Mouse (Mus musculus) stomach, postnatal 0 days (tissue): Measurements from ENCODE around the gene Clic5.

Experiments
- CTCF ChIP-seq: IDR thresholded peaks from 2 replicates; pipeline ENCODE4 v1.5.1; 2016; ENCODE audit warnings: antibody characterized with exemption, low read depth, mild to moderate bottlenecking, moderate library complexity
- EP300 ChIP-seq: optimal IDR thresholded peaks from 2 replicates; pipeline ENCODE3; 2016; ENCODE audit warnings: antibody characterized with exemption

DNA sequence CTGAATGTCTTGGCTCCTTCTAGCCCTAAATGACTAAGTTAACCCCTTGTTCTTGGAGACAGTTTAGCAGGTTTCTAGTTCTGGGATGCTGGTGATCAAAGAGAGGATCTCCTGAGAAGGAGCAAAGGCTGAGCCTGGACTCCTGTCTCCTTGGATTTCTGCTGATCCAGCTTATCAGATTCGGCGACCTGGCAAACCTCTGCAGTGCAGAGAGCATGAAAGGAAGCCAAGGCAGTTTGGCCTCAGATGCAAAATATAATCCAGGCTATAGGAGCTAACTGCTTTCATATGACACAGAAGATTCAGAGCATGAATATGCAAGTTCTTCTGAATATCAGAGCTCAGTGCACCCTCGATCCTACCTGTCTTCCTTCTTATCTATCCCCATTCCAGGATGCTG is 83.0 kb downstream of the Clic5 start:
- TF ChIP-seq CTCF (no peak), EP300 (no peak)
